Mouse (Mus musculus) stomach, embryonic 15.5 days (tissue): ENCODE results near the gene Rhbdf2. TPM values are rescaled to one million over a fixed set of nuclear protein-coding genes. Genes with fewer than 3 reads are reported as not detected.

Experiments
- ATAC-seq: fragments of 200-750 bp; cut with Nextera tagmentation; 2 replicates; pipeline ENCODE4 v1.8.0; 2017; ENCODE audit warnings: low read depth, moderate number of reproducible peaks, moderate TSS enrichment; ENCODE audit not compliant: insufficient read depth, low FRiP score
- H3K27ac ChIP-seq: fragments of 300-500 bp; sonication (generic); 2 replicates; pipeline ENCODE4 v1.5.1; 2015; ENCODE audit warnings: mild to moderate bottlenecking, inconsistent platforms
- H3K27me3 ChIP-seq: fragments of 300-500 bp; sonication (generic); replicated peaks from 2 replicates; pipeline ENCODE4 v1.6.1; 2015; ENCODE audit warnings: inconsistent platforms
- H3K36me3 ChIP-seq: fragments of 300-500 bp; sonication (generic); 2 replicates; pipeline ENCODE4 v1.6.1; 2015; ENCODE audit warnings: inconsistent platforms
- H3K4me1 ChIP-seq: fragments of 300-500 bp; sonication (generic); 2 replicates; pipeline ENCODE4 v1.6.1; 2015; ENCODE audit warnings: inconsistent platforms
- H3K4me2 ChIP-seq: fragments of 300-500 bp; sonication (generic); 2 replicates; pipeline ENCODE4 v1.6.1; 2015; ENCODE audit warnings: mild to moderate bottlenecking, inconsistent platforms
- H3K4me3 ChIP-seq: fragments of 300-500 bp; sonication (generic); replicated peaks from 2 replicates; pipeline ENCODE4 v1.5.1; 2015; ENCODE audit warnings: inconsistent platforms
- H3K9ac ChIP-seq: fragments of 300-500 bp; sonication (generic); 2 replicates; pipeline ENCODE4 v1.6.1; 2015; ENCODE audit warnings: inconsistent platforms
- H3K9me3 ChIP-seq: fragments of 300-500 bp; sonication (generic); 2 replicates; pipeline ENCODE4 v1.6.1; 2016; ENCODE audit warnings: inconsistent platforms
- WGBS: fragments of 180-500 bp; shearing (Covaris S2); methylation state at CpG from one replicate; pipeline ENCODE4 v1.1.7; 2015; 5-methylcytosine and 5-hydroxymethylcytosine counted together
- polyA plus RNA-seq: library from polyadenylated mRNA; unstranded; fragments of >200 nt; fragmentation: Nextera tagmentation; extraction: Ambion mirVana; gene quantifications from 2 replicates; pipeline ENCODE4 v1.2.1, GENCODE M21; 2015

Rhbdf2 gene
- polyA plus RNA-seq, 1 experiment from 2014 or later, result 7.5 TPM

GRCm38 (mm10) chr11:116574486-116574885 lies 52.3 kb downstream of the Rhbdf2 start:
- H3K27ac ChIP-seq, result no peak overlapping the region
- no peaks in the 10 kb centered on the region for H3K27me3 ChIP-seq
- no peak for ATAC-seq
- H3K4me2 ChIP-seq, result no peak overlapping the region
- peaks cover 15% of the 10 kb centered on the region for H3K4me1 ChIP-seq
- H3K9me3 ChIP-seq, result no peaks in the 10 kb centered on the region
- no peak overlapping the region for H3K4me3 ChIP-seq
- no peaks in the 10 kb centered on the region for H3K36me3 ChIP-seq
- WGBS, result 66% methylated on average over 6 of the region's 6 CpGs
- no peak overlapping the region for H3K9ac ChIP-seq

GRCm38 (mm10) chr11:116572756-116573543 lies 53.9 kb downstream of the Rhbdf2 start:
- Histone ChIP-seq H3K27ac (no peak overlapping the region), H3K4me2 (no peak overlapping the region), H3K4me3 (no peak overlapping the region), H3K9me3 (no peaks in the 10 kb centered on the region), H3K27me3 (no peaks in the 10 kb centered on the region), H3K4me1 (peaks cover 15% of the 10 kb centered on the region), H3K36me3 (no peaks in the 10 kb centered on the region), H3K9ac (no peak overlapping the region)
- 51% methylated on average over 12 of the region's 12 CpGs for WGBS
- ATAC-seq, result peak; percentile 69; the same call in 1 of the 2 replicates

GRCm38 (mm10) chr11:116571767-116572679 lies 54.8 kb downstream of the Rhbdf2 start:
- Histone ChIP-seq H3K36me3 (no peaks in the 10 kb centered on the region), H3K27me3 (no peaks in the 10 kb centered on the region), H3K4me1 (peaks cover 15% of the 10 kb centered on the region), H3K9ac (no peak overlapping the region), H3K4me3 (no peak overlapping the region), H3K27ac (no peak overlapping the region), H3K9me3 (no peaks in the 10 kb centered on the region), H3K4me2 (no peak overlapping the region)
- WGBS, result 59% methylated on average over 19 of the region's 19 CpGs
- peak; percentile 37; the same call in 1 of the 2 replicates for ATAC-seq

GRCm38 (mm10) chr11:116570821-116571220 lies 56.0 kb downstream of the Rhbdf2 start:
- Histone ChIP-seq H3K9me3 (no peaks in the 10 kb centered on the region), H3K27ac (no peak overlapping the region), H3K36me3 (no peaks in the 10 kb centered on the region), H3K4me3 (no peak overlapping the region), H3K4me2 (no peak overlapping the region), H3K4me1 (peaks cover 17% of the 10 kb centered on the region), H3K9ac (no peak overlapping the region), H3K27me3 (no peaks in the 10 kb centered on the region)
- ATAC-seq, result no peak
- 62% methylated on average over 7 of the region's 7 CpGs for WGBS

DNA sequence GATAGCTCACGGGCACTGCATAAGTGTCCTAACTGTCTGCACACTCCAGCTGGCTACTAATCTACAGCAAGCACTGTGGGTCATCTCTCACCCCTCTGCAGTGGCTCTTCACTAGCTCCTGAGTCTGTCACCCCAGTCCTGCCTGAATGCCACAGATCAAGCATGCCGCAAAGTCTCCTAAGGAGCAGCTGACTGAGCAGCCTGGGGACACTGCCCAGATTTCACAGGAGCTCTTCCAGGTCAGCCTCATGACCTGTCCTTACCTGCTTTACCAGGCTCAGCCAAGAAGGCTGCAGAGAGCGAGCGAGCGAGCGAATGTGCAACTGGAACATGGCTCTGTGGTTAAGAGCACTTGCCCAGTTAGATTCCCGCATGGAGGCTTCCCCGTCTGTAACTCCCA lies 59.3 kb downstream of the Rhbdf2 start:
- H3K27ac ChIP-seq, result no peak overlapping the region
- H3K4me2 ChIP-seq, result no peak overlapping the region
- H3K27me3 ChIP-seq, result no peaks in the 10 kb centered on the region
- no peaks in the 10 kb centered on the region for H3K9me3 ChIP-seq
- no peak overlapping the region for H3K9ac ChIP-seq
- no peak overlapping the region for H3K4me3 ChIP-seq
- peaks cover 3% of the 10 kb centered on the region; the same call in 1 of the 2 replicates for H3K4me1 ChIP-seq
- WGBS, result 86% methylated on average over 8 of the region's 8 CpGs
- H3K36me3 ChIP-seq, result no peaks in the 10 kb centered on the region
- ATAC-seq, result no peak

- ATAC-seq, result no peak
- Histone ChIP-seq H3K9ac (no peak overlapping the region), H3K27me3 (no peaks in the 10 kb centered on the region), H3K4me3 (no peak overlapping the region), H3K36me3 (no peaks in the 10 kb centered on the region), H3K4me1 (peaks cover 3% of the 10 kb centered on the region; the same call in 1 of the 2 replicates), H3K27ac (no peak overlapping the region), H3K9me3 (no peaks in the 10 kb centered on the region), H3K4me2 (no peak overlapping the region)
- 48% methylated on average over 7 of the region's 7 CpGs for WGBS
Measured at GRCm38 (mm10) chr11:116565283-116566041, 61.4 kb downstream of the Rhbdf2 start.

DNA sequence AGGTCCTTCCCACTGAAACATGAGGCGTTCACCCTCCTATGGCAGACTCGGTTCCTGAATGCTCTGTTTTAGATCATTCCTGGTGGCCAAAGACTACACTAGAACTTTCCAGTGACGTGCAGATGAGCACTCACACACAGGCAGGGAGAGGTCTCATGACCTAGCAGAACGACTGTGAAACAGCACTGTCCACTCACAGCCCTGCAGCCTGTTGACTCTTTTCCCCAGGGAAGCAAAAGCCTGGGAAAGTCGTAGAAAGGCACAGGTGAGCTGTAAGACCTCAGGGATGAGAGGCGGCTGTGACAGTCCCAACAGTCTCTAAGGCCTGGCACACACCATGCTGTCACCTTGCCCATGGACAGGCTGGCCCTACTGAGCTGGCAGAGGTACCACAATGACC lies 70.5 kb downstream of the Rhbdf2 start:
- peaks cover 11% of the 10 kb centered on the region for H3K4me1 ChIP-seq
- ATAC-seq, result no peak; the same call in 1 of the 2 replicates
- 48% methylated on average over 6 of the region's 6 CpGs for WGBS
- H3K9ac ChIP-seq, result no peak overlapping the region
- no peaks in the 10 kb centered on the region for H3K9me3 ChIP-seq
- H3K27me3 ChIP-seq, result no peaks in the 10 kb centered on the region
- H3K27ac ChIP-seq, result no peak overlapping the region
- no peaks in the 10 kb centered on the region for H3K36me3 ChIP-seq
- no peak overlapping the region for H3K4me3 ChIP-seq
- no peak overlapping the region for H3K4me2 ChIP-seq

GRCm38 (mm10) chr11:116555572-116555971 lies 71.2 kb downstream of the Rhbdf2 start:
- peaks cover 18% of the 10 kb centered on the region for H3K4me1 ChIP-seq
- no peak overlapping the region for H3K9ac ChIP-seq
- H3K4me3 ChIP-seq, result no peak overlapping the region
- H3K36me3 ChIP-seq, result no peaks in the 10 kb centered on the region
- H3K4me2 ChIP-seq, result no peak overlapping the region
- WGBS, result 52% methylated on average over 1 of the region's 1 CpGs
- no peak overlapping the region for H3K27ac ChIP-seq
- no peaks in the 10 kb centered on the region for H3K9me3 ChIP-seq
- ATAC-seq, result no peak
- no peaks in the 10 kb centered on the region for H3K27me3 ChIP-seq

DNA sequence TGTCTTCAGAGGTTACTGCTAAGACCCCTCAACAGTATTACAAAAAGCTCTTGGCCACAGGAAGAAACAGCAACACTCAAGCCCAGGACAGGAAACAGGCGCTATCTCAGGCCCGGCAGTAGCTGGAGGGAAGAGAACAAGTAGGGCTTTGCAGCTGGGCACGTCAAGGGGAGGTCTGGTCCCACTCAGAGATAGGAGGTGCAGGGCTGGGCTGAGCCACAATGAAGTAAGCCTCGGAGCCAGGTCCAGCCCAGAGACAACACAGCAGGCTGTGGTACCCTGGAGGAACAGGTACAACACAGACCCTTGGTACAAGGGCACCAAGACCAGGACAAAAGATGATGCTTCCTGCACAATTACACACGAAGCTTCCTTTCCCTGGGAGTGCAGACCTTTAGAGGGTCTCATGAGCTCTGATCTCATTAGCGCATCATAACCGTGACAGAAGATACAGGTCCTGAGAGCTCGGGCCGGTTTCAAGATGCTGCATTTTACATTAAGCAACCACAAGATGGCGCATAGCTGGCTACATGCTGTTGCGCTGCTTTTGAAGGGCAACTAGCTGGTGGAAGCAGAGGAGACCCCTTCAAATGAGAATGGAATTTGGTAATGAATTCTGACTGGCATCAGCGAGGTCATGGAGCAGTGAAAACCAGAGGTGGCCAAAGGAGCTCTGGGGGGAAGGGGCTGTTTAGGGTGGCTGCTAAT lies 72.5 kb downstream of the Rhbdf2 start:
- Histone ChIP-seq H3K27me3 (no peaks in the 10 kb centered on the region), H3K36me3 (no peaks in the 10 kb centered on the region), H3K4me3 (no peak overlapping the region), H3K4me1 (peaks cover 20% of the 10 kb centered on the region), H3K27ac (no peak overlapping the region), H3K4me2 (no peak overlapping the region), H3K9ac (no peak overlapping the region), H3K9me3 (no peaks in the 10 kb centered on the region)
- no peak for ATAC-seq
- WGBS, result 33% methylated on average over 12 of the region's 12 CpGs

- Histone ChIP-seq H3K27me3 (no peaks in the 10 kb centered on the region), H3K9ac (no peak overlapping the region), H3K4me1 (peaks cover 20% of the 10 kb centered on the region), H3K4me2 (no peak overlapping the region), H3K4me3 (no peak overlapping the region), H3K9me3 (no peaks in the 10 kb centered on the region), H3K36me3 (0 out of 2 replicates have a peak, but pooled peaks cover 2% of the 10 kb centered on the region), H3K27ac (no peak overlapping the region)
- ATAC-seq, result no peak
- 70% methylated on average over 1 of the region's 1 CpGs for WGBS
Measured at GRCm38 (mm10) chr11:116552194-116552593, 74.6 kb downstream of the Rhbdf2 start.

DNA sequence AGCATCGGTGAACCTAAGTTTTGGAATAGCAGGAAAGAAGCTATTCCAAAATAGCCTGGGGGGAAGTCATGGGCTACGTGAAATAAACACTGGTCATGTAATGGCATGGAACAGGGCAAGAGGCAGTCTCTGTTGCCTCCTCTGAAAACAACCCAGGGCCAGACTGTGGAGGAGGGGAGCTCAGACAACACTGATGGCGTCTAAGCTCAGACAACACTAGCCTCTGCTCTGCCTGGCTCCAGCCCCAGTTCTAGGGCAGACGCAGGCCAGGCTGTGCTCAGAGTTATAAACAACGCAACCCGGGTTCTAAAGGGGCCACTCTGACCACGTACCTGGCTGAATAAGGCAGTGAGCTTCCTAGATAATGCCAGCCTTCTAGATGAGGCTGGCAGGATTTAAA lies 76.1 kb downstream of the Rhbdf2 start:
- no peak for ATAC-seq
- Histone ChIP-seq H3K27ac (no peak overlapping the region), H3K9ac (no peak overlapping the region)

More for the DNA sequence above, 76.1 kb downstream of the Rhbdf2 start:
- H3K9me3 ChIP-seq, result no peaks in the 10 kb centered on the region
- no peak overlapping the region for H3K4me3 ChIP-seq
- H3K4me2 ChIP-seq, result no peak overlapping the region
- peaks cover 12% of the 10 kb centered on the region for H3K4me1 ChIP-seq
- 38% methylated on average over 7 of the region's 7 CpGs for WGBS
- H3K27me3 ChIP-seq, result no peaks in the 10 kb centered on the region
- 0 out of 2 replicates have a peak, but pooled peaks cover 9% of the 10 kb centered on the region for H3K36me3 ChIP-seq
